Mouse (Mus musculus) heart, postnatal 0 days (tissue): ENCODE data around the gene Neb.

Experiments
- CTCF ChIP-seq: IDR thresholded peaks from 2 replicates; pipeline ENCODE4 v1.5.1; 2016; ENCODE audit warnings: antibody characterized with exemption, control low read depth, low read depth
- EP300 ChIP-seq: IDR thresholded peaks from 2 replicates; pipeline ENCODE4 v1.6.1; 2016; ENCODE audit warnings: antibody characterized with exemption, low read depth

- no peak for TF ChIP-seq EP300
- no peak for TF ChIP-seq CTCF
These were observed 60.8 kb downstream of the Neb start for GRCm38 (mm10) chr2:52317471-52317870.
